Mouse (Mus musculus) left cerebral cortex, postnatal 4 days (tissue): ENCODE results near the gene Adh6b. TPM values are rescaled to one million over a fixed set of nuclear protein-coding genes. Genes with fewer than 3 reads are reported as not detected.

Experiments
- DNase-seq: peaks from one replicate; pipeline ENCODE4 v3.0.0-alpha.2; 2022
- intact Hi-C: fragments of 180-260 bp; cut with DNase I; formaldehyde crosslinking; loops from one replicate; pipeline ENCODE4 v1.15.1; 2025
- total RNA-seq, 2 experiments: library from RNA; stranded (reverse); gene quantifications; 2 replicates each; pipeline ENCODE4 v1.2.3; 2021

The Adh6b gene
- under 1 TPM in 1 of 2 experiments, not detected in 1; 0.26 TPM for total RNA-seq

DNA sequence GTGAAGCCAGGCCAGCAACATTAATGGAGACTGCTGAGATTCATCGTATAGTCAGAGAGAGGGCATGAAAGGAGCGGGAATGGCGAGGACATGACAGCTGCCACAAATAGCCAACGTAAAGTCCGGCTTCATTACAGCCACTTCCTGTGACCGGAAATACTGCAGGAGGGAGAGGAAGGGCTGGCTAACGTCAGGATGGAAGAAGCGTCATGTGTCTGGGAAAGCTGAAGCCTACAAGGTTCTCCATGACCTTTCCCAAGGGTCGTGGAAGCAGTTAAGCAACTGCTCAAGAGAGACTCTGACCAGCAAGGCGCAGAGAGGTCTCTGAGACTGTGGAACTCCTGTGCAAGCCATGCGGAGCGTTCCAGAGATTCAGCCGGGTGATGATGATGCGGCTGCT, at the start of gene Adh6b:
Gene Adh6b, plus strand, starts transcription at position 305 of the 400 bp plus-strand sequence.
- intact Hi-C loops: no loop called here
- no peak for DNase-seq

DNA sequence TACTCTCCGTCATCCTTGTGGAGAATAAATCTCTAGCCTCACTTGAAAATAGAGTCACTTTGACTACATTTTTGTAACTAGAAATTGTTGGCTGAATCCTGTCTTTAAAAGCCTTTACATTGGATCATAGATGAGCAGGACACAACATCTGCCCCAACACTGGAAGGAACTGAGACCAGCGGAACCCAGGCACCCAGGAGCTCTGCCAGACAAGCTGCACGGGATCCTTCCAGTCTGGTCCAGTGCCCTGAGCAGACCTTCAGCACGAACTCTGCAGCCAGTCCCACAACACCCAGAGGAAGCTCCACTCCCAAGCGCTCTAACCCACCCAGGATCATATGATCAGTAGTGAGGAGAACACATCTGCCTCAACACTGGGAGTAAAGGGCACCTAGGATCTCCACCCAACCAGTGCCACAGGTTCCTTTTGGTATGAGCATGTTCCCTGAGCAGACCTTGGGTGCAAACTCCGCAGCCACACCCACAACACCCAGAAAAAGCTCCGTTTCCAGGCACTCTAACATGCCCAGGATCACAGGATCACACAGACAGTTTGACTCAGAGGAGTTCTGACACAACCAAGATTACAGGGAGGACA, 48.2 kb upstream of the Adh6b start:
- intact Hi-C loops: no loop called here
- no peak for DNase-seq

DNA sequence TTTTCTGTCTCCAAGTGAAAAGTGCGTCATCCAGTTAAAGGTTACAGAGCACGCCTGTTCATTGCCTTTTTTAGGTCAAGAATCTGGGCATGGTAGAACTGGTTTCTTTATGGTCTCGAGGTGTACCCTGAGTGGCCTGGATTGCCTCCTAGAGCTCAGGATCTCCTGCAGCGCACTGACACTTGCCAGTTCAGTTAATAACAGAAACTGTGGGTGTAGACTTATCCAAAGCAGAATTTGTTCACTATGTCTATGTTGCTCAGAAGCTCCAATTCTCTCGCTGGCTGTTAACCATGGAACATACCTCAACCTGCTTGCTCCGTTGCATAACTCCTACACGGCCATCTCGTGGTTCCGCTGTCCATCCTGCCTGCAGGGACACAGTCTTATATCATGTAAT, 41.4 kb upstream of the Adh6b start:
- intact Hi-C loops: no loop called here
- no peak for DNase-seq

DNA sequence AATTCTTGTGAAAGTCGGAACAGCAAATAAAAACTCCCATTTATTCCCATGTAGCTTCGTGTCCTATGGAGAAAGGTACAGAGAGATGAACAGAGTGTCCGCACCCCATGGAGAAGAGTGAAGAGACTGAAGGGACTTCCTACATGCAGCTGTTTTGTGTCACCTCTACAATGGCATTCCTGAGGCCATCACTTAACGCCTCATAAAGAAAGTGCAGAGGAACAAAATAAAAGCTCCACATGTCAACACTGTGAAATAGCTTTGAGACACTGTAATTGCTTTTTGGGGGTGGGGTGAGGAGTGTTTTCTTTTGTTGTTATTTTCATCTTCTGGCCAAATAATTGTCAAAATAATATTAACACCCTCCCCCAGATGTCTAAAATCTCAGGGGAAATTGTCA, 38.9 kb upstream of the Adh6b start:
- intact Hi-C loops: no loop called here

DNA sequence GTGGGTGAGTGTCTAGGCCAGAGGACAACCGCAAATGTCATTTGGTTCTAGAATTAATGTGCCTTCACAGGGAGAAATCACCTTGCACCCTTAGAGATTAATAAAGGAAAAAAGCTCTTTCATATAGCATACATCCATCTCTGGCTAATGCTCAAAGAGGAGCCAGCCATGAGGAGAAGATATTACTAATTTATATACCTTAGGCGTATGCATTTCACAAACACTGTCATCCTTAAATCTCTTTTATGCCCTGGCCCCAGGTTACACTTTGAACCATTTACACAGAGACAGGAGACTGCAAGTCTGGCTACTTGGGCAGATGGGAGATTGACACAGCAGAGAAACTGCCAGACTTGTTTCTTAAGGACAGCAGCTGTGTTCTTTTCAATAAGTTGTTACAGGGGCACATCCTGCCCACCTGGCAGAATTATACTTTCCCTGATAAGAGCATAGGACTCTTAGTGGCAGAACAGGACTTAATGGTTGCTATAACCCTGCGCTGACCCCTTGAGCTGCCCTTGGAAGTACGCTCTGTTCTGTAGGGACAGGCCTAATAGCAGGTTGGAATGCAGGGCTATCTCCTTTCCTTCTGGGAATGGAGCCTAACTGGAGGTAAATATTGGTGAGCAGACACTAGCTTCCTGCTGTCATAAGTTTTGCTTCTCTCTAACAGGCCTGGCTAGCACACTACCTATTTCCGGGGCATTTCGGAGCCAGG, 37.6 kb upstream of the Adh6b start:
- intact Hi-C loops: no loop called here
- no peak for DNase-seq

More for the DNA sequence above, 38.9 kb upstream of the Adh6b start:
- no peak for DNase-seq

DNA sequence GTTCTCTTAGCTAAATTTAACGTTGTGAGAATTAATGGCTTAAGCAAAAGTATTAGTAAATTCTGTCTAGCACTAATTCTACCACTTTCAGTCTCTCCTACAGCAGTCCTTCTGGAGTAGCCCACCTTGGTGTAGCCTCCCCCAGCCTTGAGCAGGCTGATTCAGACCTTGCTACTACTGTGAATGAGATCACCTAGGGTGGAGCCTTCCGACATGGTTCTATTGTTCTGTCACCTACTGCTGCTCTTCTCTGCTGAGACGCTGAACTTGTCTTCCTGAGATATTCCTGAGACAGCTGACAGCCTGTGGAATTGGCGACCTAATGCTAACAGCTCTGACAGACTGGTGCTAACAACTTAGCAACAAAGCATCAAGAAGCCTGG, 37.1 kb upstream of the Adh6b start:
- intact Hi-C loops: no loop called here
- DNase-seq: no peak

DNA sequence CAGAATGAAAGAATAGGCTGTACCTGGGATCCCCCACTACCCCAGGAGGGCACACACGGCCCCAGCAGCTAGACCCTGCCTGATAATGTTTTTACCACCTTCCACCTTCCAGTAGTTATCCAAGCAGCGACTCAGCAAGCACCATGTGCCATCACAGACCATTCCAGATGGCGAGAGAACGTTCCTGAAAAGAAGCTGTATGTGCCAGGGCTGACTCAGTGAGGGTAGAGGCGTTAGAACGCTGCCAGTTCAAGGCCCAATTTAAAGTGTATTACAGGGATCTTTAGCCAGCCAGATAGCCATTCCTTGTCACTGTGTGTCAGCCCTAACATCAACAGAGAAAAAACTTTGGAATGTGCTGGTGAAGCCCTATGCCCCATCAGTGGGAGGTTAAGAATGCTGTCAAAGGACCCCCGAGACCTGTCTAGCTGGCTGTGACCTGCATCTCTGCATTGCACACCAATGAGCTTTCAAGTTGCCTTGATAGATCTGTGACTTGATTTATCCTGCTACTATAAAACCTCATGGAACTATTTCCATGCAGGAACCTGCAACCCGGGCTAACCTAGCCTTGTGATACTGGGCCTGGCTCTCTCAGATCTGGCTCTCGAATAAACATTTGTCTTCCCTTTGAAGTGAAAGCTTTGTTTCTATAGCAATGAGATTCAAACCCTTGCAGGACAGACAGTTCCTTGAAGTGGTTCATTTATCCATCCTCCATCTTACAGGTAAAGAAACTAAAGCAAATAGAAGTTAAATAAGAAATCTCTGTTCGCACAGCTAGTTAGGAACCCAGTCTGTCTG, 35.9 kb upstream of the Adh6b start:
- no peak for DNase-seq
- intact Hi-C loops: no loop called here

DNA sequence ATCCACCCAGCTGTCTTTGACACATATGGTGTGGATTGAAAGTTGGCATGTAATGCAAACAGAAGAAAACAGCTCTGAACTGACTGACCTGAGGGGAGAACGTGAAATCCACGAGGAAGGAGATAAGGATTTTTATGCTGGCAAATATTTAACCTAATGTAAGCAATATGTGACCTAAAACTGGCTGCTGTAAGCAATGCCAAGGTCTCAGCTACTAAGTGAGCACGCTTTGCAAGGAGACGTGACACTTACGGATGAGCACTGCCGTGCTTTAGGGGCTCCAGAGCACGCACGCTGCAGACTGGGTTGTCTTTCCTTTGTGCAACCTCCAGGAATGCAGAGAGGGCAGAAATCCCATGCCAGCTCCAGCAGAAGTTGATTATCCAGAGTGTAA, 35.3 kb upstream of the Adh6b start:
- DNase-seq: no peak
- intact Hi-C loops: no loop called here

DNA sequence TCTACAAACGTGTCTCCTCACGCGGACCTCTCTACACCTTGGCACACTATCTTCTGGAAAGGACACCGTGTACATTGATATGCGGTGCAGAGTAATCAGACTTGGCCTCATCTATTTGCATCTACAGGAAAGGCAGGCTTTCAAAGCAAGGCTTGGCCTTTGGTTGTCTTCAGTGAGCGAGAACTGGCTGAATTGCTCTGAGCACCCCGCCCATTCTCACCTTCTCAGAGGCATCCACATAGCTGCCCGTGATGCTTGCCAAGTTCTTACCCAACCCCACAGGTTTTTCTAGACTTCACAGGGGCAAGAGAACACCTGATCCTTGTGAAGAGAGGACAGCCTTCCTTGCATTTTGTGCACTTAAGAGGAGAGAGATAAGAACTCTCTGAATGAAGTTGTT, 31.7 kb upstream of the Adh6b start:
- no peak for DNase-seq
- intact Hi-C loops: no loop called here

DNA sequence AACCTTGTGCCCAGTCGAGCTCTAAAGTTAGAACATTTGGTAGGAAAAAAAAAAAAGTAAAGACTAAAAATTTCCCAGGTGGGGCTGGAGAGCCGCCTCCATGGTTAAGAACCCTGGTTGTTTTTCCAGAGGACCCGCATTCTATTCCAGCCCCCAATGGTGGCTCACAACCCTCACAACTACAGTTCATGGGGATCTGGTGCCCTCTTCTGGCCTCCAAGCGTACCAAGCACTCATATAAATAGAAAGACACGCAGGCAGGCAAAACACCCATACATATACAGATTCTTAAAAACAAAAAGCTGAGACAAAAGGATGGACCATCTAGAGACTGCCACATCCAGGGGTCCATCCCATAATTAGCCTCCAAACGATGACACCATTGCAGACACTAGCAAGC, 30.6 kb upstream of the Adh6b start:
- no peak for DNase-seq
- intact Hi-C loops: no loop called here

DNA sequence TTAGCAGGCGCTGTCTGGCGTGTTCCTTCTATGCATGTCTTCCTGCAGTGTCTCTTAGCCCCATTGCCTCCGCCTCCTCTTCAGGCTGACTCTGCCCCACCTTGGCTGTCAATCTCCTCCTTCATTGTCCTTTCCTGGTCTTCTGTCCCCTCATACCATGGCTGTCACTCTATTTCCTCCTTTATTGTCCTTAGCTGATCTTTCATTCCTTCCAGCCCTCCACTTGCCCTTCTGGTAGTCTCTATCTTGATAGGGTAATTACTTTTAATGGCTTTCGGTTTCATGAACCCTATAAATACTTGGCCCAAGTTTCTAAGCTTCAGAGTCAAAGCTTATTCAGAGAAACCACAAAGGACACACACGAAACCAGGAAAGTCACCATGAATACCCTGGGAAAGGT, 28.6 kb upstream of the Adh6b start, which contains the start of gene Adh6a:
Gene Adh6a, plus strand, starts transcription at position 322 of the 400 bp plus-strand sequence.
- intact Hi-C loops: no loop called here
- no peak for DNase-seq

DNA sequence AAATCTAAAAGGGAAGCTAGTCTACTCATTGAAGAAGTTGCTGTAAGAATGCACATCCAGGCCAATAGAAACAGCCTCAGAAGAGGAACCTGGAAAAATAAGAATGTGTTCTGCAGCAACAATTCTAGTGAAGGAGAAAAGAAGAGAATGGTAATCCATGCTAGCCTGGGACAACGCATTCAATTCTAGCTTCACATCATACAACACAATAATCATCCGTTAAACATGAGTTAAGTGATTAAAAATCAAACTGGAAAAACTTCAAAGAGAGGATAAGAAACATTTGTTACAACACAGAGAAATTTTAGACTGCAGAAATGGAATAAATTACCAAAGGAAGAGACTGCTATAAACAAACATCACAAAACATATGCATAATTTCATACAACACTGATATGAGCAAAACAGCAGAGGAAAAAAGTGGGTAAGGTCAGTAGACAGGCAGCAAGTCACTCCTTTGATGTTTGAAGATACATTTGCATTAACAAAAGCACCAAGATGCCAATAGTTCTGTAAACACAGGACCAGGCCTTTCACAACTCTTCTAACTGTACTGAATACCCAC, 24.6 kb upstream of the Adh6b start:
- intact Hi-C loops: no loop called here
- DNase-seq: no peak

DNA sequence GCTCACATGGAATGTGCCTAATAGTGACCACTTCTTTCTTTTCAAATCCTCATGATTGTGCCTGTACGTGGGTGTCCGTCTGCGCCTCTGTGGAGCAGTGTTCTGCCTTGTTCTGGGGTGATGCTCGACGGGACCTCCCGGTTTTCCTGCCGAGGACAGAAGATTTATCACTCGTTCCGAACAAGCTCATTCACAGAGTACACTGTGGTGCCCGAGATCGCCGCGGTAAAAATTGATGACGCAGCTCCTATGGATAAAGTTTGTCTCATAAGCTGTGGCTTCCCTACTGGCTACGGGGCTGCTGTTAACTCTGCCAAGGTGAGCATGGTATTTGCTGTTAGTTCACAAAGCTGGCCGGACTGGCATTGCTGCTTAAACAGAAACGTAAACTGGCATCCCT, 16.6 kb upstream of the Adh6b start:
- intact Hi-C loops: no loop called here

DNA sequence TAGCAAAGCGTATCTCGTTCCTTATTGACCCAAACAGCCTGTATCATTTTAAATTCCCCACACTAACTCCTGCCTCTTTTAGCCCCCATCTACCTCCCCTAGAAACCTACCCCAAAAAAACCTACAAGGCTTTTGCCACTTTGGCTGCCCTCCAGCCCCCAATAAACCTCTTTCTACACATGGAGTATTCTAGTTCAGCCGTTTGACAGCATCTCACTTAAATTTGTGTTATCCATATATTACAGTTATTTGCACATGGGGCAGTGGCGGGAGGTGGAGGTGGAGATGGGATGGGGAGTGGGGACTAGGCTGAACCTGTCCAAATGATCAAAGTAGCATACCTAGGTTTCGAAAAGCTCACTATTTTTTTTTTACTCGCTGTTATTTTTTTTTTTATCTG, 16.1 kb upstream of the Adh6b start:
- DNase-seq: no peak
- intact Hi-C loops: no loop called here

More for the DNA sequence above, 16.6 kb upstream of the Adh6b start:
- no peak for DNase-seq

DNA sequence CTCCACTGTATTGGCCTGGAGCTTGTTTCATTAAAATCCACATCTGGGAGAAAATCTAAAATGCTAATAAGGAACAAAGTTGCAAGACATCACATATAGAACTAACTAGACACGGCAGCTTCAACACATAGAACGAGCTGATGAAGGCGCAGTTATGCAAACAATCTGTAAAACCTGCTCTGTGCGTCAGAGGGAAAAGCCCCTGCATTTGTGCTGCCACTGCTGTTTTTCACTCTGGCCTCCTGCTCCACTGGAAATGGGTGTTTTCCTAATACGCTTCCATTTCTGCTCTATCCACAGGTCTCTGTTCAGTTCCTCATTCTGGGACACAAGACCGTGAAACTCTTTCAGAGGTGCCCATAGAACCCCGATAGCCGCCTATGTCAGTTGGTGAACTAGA, 7.7 kb upstream of the Adh6b start:
- no peak for DNase-seq
- intact Hi-C loops: no loop called here

DNA sequence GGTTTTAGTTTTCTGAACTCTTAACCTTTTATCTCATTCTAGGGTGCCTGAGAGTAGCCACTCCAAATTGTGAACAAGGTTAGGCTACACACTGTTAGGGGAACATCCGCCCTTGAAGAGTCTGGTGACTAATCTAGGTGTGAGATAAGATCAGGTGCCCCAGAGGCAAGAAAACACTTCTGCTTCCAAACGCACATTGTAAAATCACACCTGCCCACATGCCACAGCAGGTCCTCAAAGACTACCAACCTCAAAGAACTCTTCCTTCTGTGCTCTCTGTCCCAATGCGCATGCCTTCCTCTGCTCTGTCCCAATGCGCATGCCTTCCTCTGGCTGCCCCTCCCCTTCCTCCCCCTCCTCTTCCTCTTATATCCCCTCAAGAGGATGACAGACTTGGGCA, 7.3 kb upstream of the Adh6b start:
- intact Hi-C loops: no loop called here

DNA sequence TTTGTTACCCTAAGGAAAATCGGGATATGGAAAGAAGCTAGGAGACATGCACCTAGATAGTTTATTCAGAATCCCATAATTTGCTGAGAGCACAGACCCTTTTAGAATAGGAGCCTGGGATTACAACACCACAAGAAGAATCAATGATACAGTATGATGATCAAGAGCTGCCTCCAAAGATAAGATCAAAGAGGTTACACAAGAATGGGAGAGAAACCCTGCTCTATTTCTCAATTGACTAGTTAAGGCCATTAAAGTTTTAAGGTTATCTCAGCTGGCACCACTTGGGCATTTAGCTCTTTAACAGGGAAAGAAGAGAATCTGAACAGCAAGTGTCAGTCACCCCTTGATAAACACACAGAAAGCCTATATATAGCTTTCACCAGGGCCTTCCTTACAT, 6.0 kb upstream of the Adh6b start:
- intact Hi-C loops: no loop called here
- DNase-seq: no peak

More for the DNA sequence above, 7.3 kb upstream of the Adh6b start:
- DNase-seq: no peak

DNA sequence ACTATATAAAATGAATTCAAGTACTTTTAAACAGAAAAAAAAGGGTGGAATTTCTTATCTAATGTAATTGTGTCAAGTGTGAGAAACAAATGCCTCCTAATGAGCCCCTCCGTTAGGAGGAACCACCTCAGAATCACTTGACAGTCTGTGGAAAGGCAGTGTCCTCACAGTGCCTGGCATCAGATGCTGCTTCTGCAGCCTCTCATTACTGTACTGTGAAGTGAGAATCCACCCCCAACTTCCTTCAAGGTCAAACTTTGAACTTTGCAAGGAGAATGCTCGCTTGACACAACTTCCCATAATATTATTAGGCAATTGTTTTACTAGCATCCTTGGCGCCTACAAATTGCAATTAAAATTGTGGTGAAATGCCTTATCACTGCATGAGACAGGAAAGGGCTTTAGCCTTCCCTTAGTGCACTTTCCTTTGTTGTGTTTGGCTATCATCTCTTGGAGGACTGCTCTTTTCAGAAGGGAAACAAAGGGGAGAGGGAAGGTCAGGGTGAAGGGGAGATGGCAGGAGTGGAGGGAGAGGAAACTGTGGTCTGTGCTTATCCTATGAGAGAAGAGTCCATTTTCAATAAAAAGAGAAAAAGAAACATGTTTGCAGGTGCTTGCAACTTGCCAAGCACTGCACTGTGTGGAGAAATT, 5.3 kb upstream of the Adh6b start:
- intact Hi-C loops: no loop called here
- no peak for DNase-seq

DNA sequence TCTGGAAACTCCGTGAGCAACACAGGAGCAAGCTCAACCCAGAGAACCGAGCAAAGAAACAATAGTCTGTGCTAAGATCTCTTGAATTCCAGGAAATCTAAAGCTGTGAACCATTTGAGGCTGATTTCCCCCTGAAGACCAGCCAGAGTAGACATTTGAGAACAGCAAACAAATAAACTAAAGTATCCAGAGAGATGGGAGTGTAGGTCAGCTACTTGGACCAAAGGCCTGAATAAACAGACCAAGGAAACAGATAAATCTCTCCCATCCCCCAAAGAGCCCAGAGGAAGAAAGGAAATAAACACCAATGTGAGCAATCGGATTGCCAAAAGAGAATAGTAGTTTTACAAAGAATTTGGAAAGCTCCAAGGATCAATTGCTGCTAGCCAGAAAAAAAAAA, 5.5 kb downstream of the Adh6b start:
- intact Hi-C loops: no loop called here
- DNase-seq: no peak

DNA sequence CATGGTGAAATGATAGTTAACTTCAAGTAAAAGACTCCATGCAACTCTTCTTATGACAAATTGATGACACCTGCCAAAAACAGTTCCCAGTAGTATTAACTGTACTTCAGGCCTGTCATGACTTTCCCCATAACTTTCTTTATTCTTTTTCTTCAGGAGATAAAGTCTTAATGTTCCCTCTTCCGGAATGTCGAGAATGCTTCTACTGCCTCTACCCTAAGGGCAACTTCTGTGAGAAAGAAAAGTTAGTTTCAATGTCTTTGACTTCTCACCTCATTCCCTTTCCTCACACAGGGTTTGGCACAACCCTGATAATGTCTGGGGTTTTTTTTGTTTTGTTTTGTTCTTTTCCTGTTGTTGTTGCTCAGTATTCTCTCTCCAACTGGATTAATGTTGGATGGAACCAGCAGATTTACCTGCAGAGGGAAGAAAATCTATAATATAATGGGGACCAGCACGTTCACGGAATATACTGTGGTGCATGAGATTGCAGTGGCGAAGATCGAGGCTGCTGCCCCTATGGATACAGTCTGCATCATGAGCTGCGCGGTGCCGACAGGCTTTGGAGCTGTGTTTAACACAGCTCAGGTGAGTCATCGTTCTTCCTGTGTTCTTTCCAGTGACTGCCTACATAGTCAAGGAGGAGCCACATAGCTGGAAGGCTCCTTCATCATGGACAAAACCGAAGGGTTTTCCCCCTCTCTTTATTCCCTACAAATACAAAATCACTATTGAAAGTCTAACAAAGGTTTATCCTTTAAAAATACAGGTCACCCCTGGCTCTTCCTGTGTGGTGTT, 10.6 kb downstream of the Adh6b start:
- intact Hi-C loops: no loop called here
- no peak for DNase-seq
